Comparison of ENCODE assay signal across 10 mouse cellular contexts in the genomic region with DNA sequence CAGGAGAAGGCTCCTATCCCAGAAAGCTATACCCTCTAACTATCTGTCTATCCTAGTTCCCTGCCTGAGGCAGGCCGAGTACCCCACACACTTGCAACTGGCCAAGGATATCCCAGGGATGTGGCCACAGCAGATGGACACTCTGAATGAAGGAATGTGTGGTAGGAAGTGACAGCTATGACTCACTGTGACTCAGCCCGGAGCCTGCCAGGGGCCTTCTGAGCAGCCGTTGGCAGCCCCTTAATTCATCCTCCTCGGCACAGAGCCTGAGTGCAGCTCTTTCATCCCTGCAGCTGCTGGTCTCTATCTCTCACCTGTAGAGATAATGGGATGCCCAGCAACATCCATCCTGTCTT.
A peak's percentile ranks its signal among the peaks of the same experiment; 100 is the strongest.
DNase-seq lines count a peak whose midpoint lies in the region; ATAC-seq lines count a peak whose summit lies in the region.
"Had no signal": no experiment of that assay in that cellular context is flagged by ENCODE, and none has a peak within 500 bp of the region (broad histone marks: within the 10 kb centered on the region; RNA-seq: fewer than 3 reads in every experiment).

No protein-coding gene starts in this region.

- 47% methylated on average over 4 of the region's 4 CpGs for WGBS in intestine, embryonic 16.5 days

- no peak overlapping the region for H3K27ac ChIP-seq in intestine, embryonic 16.5 days (ENCODE audit: low read length)
- H3K27ac ChIP-seq: kidney, postnatal 0 days; lung, embryonic 15.5 days had no signal

- no peaks in the 10 kb centered on the region for H3K27me3 ChIP-seq in intestine, embryonic 16.5 days (replicated peaks; ENCODE audit: control insufficient read depth, insufficient read depth, low read length)
- H3K27me3 ChIP-seq: lung, embryonic 15.5 days had no signal

- ATAC-seq in frontal cortex, adult (ENCODE audit: low TSS enrichment), result peak; percentile 89
- no peak for ATAC-seq in intestine, embryonic 16.5 days

- H3K4me1 ChIP-seq in intestine, embryonic 16.5 days (ENCODE audit: control insufficient read depth, insufficient read depth, low read length), result peaks cover 24% of the 10 kb centered on the region

- no peak overlapping the region for H3K9ac ChIP-seq in intestine, embryonic 16.5 days (ENCODE audit: low read depth, low read length)
- H3K9ac ChIP-seq: lung, embryonic 15.5 days had no signal

- no peaks in the 10 kb centered on the region for H3K9me3 ChIP-seq in intestine, embryonic 16.5 days (ENCODE audit: control insufficient read depth, low read length)
- H3K9me3 ChIP-seq: lung, embryonic 15.5 days had no signal

- no peak overlapping the region for H3K4me2 ChIP-seq in intestine, embryonic 16.5 days (ENCODE audit: low read depth, low read length)
- H3K4me2 ChIP-seq: lung, embryonic 15.5 days had no signal

- no peak for DNase-seq in frontal cortex, postnatal 25 days (ENCODE audit: low spot score in 2 of 2)
- DNase-seq in adrenal gland, adult 8-10 months, result peak; percentile 86
- peak; percentile 51 for DNase-seq in gastrocnemius, postnatal 10 days
- DNase-seq in lung, postnatal 4 days, result peak; percentile 44 to 69
- no peak for DNase-seq in ovary, postnatal 10 days (ENCODE audit: low spot score)
- no peak for DNase-seq in thymus, postnatal 14 days

- H3K4me3 ChIP-seq in intestine, embryonic 16.5 days (ENCODE audit: low read length), result no peak overlapping the region
- H3K4me3 ChIP-seq: lung, embryonic 15.5 days had no signal

- no peaks in the 10 kb centered on the region for H3K36me3 ChIP-seq in intestine, embryonic 16.5 days (ENCODE audit: control insufficient read depth, insufficient read depth, low read length)
- H3K36me3 ChIP-seq: lung, embryonic 15.5 days had no signal

Comparison
In these comparisons a context has a peak if more than half of its experiments do, and no peak if none do; other contexts are left out.
1. DNase-seq: peak in adrenal gland, adult 8-10 months (single experiment), gastrocnemius, postnatal 10 days (single experiment) and lung, postnatal 4 days (2 of 2); none in frontal cortex, postnatal 25 days (0 of 2), ovary, postnatal 10 days (single experiment) and thymus, postnatal 14 days (single experiment).